Mouse (Mus musculus) thymus, adult 2 months (tissue): ENCODE results near the gene Pdk2.

Experiments used
- CTCF ChIP-seq: fragments of 200-500 bp; IDR thresholded peaks from 2 replicates; pipeline ENCODE4 v1.5.1; 2012; ENCODE audit warnings: mild to moderate bottlenecking, control low read depth, low read length, moderate library complexity, borderline replicate concordance; ENCODE audit not compliant: control insufficient read depth, poor library complexity, insufficient read depth; ENCODE audit errors: extremely low read depth
- POLR2A ChIP-seq: fragments of 200-500 bp; IDR thresholded peaks from 2 replicates; pipeline ENCODE4 v1.6.1; 2012; ENCODE audit warnings: mild to moderate bottlenecking, low read length, control low read depth, moderate library complexity; ENCODE audit not compliant: control insufficient read depth, poor library complexity, insufficient read depth; ENCODE audit errors: extremely low read depth

DNA sequence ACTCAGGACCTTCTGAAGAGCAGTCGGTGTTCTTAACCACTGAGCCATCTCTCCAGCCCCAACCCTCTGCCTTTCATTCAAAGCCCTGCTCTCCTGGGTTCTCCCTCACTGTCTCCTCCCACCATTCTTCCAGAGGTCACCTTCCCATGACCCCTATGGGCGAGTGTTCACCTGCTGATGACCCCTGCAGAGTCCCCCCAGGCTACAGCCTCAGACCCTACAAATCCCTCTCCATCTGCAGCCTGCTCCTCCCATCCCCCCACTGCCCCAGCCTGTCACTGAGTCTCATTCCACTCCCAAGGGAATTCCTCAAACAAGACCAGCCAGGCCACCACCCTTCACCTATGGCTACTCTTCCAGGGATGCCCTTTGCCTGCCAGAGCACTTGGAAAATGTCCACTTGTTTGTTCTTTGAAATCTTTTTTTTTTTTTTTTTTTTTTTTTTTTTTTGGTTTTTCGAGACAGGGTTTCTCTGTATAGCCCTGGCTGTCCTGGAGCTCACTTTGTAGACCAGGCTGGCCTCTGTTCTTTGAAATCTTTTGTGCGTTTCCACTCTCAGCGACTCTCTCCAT is 43.7 kb upstream of the Pdk2 start:
- TF ChIP-seq CTCF: no peak
- no peak for TF ChIP-seq POLR2A
